Mouse (Mus musculus) forebrain, embryonic 14.5 days (tissue): Measurements from ENCODE around the gene P3h1. TPM values are rescaled to one million over a fixed set of nuclear protein-coding genes. Genes with fewer than 3 reads are reported as not detected.

Experiments
- ATAC-seq: fragments of 200-750 bp; cut with Nextera tagmentation; 2 replicates; pipeline ENCODE4 v1.8.0; 2017; ENCODE audit warnings: mild to moderate bottlenecking, moderate library complexity
- DNase-seq: peaks from one replicate; pipeline ENCODE4 v3.0.0-alpha.2; 2015; ENCODE audit warnings: low spot score
- H3K27ac ChIP-seq: fragments of 300-500 bp; sonication (generic); 2 replicates; pipeline ENCODE4 v1.5.1; 2014; ENCODE audit warnings: low read depth, mild to moderate bottlenecking, control low read depth, low read length, moderate library complexity
- H3K27me3 ChIP-seq: fragments of 300-500 bp; sonication (generic); replicated peaks from 2 replicates; pipeline ENCODE4 v1.6.1; 2014; ENCODE audit warnings: low read length, control low read depth, mixed read lengths; ENCODE audit not compliant: control insufficient read depth, insufficient read depth
- H3K36me3 ChIP-seq: fragments of 300-500 bp; sonication (generic); 2 replicates; pipeline ENCODE4 v1.6.1; 2014; ENCODE audit warnings: low read length, control low read depth; ENCODE audit not compliant: control insufficient read depth, insufficient read depth
- H3K4me1 ChIP-seq: fragments of 300-500 bp; sonication (generic); 2 replicates; pipeline ENCODE4 v1.6.1; 2014; ENCODE audit warnings: antibody characterized with exemption, low read length, control low read depth; ENCODE audit not compliant: control insufficient read depth, insufficient read depth
- H3K4me2 ChIP-seq: fragments of 300-500 bp; sonication (generic); 2 replicates; pipeline ENCODE4 v1.6.1; 2014; ENCODE audit warnings: mild to moderate bottlenecking, control low read depth, low read length
- H3K4me3 ChIP-seq: fragments of 300-500 bp; sonication (generic); 2 replicates; pipeline ENCODE4 v1.5.1; 2014; ENCODE audit warnings: low read depth, low read length, control low read depth
- H3K9ac ChIP-seq: fragments of 300-500 bp; sonication (generic); 2 replicates; pipeline ENCODE4 v1.6.1; 2014; ENCODE audit warnings: mild to moderate bottlenecking, low read length, control low read depth, moderate library complexity
- H3K9me3 ChIP-seq: fragments of 300-500 bp; sonication (generic); replicated peaks from 2 replicates; pipeline ENCODE4 v1.6.1; 2016; ENCODE audit warnings: low read length, control low read depth, mixed read lengths; ENCODE audit not compliant: control insufficient read depth
- WGBS: fragments of 180-500 bp; shearing (Covaris S2); extraction: QIAGEN DNeasy Blood & Tissue Kit; methylation state at CpG from one replicate; pipeline ENCODE4 v1.1.7; 2014; 5-methylcytosine and 5-hydroxymethylcytosine counted together
- polyA plus RNA-seq: library from polyadenylated mRNA; unstranded; fragments of >200 nt; fragmentation: Nextera tagmentation; extraction: Ambion mirVana; gene quantifications from 2 replicates; pipeline ENCODE4 v1.2.1, GENCODE M21; 2014

P3h1 gene
- polyA plus RNA-seq, 1 experiment from 2014 or later: 8.0 TPM

DNA sequence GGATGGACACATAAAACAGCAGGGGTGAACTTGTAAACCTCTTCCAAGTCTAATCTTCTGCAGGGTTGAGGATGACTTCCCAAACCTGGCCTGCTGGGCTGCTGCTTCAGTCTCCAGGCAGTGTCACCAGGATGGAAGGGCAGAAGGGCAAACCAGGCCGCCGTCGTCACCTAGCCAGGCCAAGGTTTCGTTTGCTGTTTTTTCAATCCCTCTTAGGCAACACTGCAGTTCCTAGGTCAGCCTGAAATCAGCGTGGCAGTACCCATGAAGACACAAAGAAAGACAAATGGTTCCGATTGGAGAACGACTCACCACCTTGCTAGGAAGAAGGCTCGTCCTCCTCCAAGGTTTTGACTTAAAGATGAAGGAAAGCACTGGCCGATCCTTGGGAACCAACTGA lies 7.0 kb upstream of the P3h1 start:
- Histone ChIP-seq H3K9me3 (no peaks in the 10 kb centered on the region), H3K4me3 (no peak overlapping the region), H3K36me3 (peaks cover 43% of the 10 kb centered on the region), H3K27ac (no peak overlapping the region), H3K4me2 (no peak overlapping the region), H3K4me1 (no peaks in the 10 kb centered on the region), H3K9ac (no peak overlapping the region), H3K27me3 (no peaks in the 10 kb centered on the region)
- WGBS: 90% methylated on average over 9 of the region's 9 CpGs
- DNase-seq (no peak), ATAC-seq (no peak)

- H3K9ac ChIP-seq: no peak overlapping the region
- peaks cover 43% of the 10 kb centered on the region for H3K36me3 ChIP-seq
- H3K4me2 ChIP-seq: no peak overlapping the region
- no peak overlapping the region for H3K4me3 ChIP-seq
- peaks cover 5% of the 10 kb centered on the region for H3K4me1 ChIP-seq
- H3K27ac ChIP-seq: no peak overlapping the region
- ATAC-seq: no peak
- no peak for DNase-seq
- H3K27me3 ChIP-seq: no peaks in the 10 kb centered on the region
- WGBS: 93% methylated on average over 11 of the region's 11 CpGs
- H3K9me3 ChIP-seq: no peaks in the 10 kb centered on the region
Measured at GRCm38 (mm10) chr4:119226751-119227150, 6.0 kb upstream of the P3h1 start.

DNA sequence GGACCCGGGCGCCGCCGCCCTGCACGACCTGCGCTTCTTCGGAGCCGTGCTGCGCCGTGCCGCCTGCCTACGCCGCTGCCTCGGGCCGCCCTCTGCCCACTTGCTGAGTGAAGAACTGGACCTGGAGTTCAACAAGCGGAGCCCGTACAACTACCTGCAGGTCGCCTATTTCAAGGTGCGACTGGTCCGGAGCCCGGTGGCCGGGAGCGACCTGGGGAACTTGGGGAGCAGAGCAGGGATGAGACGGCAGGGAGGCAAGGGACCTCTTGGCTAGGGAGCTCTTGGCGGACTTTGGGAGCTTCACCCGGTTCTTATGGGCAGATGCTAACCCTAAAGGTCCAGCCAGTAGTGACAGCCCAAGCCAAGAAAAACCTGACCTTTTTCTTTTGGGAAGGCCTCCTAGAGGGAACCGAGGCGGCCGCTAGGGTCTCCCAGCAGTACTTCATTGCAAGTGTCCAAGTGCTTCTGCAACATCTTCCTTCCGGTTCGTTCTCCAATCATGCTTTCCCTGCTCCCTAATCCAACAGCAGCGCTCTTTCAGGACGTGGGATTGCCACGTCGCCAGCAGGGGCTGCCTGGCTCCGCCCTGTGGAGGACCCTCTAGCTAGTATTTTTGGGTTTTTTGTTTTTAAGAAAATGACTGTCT lies 664 bp downstream of the P3h1 start:
- Histone ChIP-seq H3K27me3 (no peaks in the 10 kb centered on the region), H3K4me1 (peaks cover 13% of the 10 kb centered on the region), H3K27ac (peak overlapping the region; percentile 40; the same call in 1 of the 2 replicates), H3K4me3 (peak overlapping the region; percentile 89), H3K9ac (peak overlapping the region; percentile 76), H3K4me2 (peak overlapping the region; percentile 95), H3K36me3 (peaks cover 8% of the 10 kb centered on the region; the same call in 1 of the 2 replicates), H3K9me3 (no peaks in the 10 kb centered on the region)
- peak; percentile 79 for DNase-seq
- under 1% methylated on average over 36 of the region's 36 CpGs for WGBS
- peak; percentile 57 for ATAC-seq

- peaks cover 8% of the 10 kb centered on the region; the same call in 1 of the 2 replicates for H3K36me3 ChIP-seq
- no peak overlapping the region for H3K27ac ChIP-seq
- H3K4me1 ChIP-seq: peaks cover 15% of the 10 kb centered on the region
- no peak overlapping the region for H3K4me3 ChIP-seq
- 90% methylated on average over 3 of the region's 3 CpGs for WGBS
- peak overlapping the region; percentile 95 for H3K4me2 ChIP-seq
- H3K27me3 ChIP-seq: no peaks in the 10 kb centered on the region
- no peaks in the 10 kb centered on the region for H3K9me3 ChIP-seq
- DNase-seq (no peak), ATAC-seq (no peak)
- no peak overlapping the region for H3K9ac ChIP-seq
Measured at GRCm38 (mm10) chr4:119234348-119234747, 1.6 kb downstream of the P3h1 start.

GRCm38 (mm10) chr4:119238661-119239060 lies 5.9 kb downstream of the P3h1 start:
- no peak overlapping the region for H3K4me2 ChIP-seq
- H3K9ac ChIP-seq: no peak overlapping the region
- WGBS: 72% methylated on average over 3 of the region's 3 CpGs
- H3K4me3 ChIP-seq: no peak overlapping the region
- H3K27me3 ChIP-seq: no peaks in the 10 kb centered on the region
- no peak overlapping the region for H3K27ac ChIP-seq
- ATAC-seq (no peak), DNase-seq (no peak)
- no peaks in the 10 kb centered on the region for H3K9me3 ChIP-seq
- H3K4me1 ChIP-seq: peaks cover 6% of the 10 kb centered on the region; the same call in 1 of the 2 replicates
- peaks cover 31% of the 10 kb centered on the region for H3K36me3 ChIP-seq

DNA sequence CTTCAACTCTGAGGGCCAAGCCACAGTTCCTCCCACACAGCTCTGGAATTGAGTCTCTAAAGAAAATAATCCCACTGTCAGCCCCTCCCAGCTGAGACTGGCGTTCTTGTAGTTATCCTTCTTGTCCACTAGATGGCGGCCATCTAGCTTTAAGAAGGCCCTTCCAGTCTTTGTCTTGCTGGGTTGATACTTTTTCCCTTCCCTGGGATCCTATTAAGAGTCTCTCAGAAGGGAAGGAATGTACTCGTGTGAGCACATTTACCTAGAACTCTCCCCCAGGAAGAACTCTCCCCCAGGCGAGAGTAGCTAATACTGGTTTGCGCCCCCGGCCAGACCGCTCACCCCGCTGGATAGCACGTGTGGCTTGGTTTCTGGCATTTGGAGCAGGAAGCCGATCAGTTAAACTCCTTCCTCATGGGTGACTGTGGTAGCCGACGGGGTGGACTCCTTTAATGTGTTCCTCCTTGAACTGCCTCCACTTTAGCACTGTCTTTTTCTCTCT lies 6.5 kb downstream of the P3h1 start:
- Histone ChIP-seq H3K36me3 (peaks cover 37% of the 10 kb centered on the region), H3K4me3 (no peak overlapping the region), H3K4me2 (0 out of 2 replicates have a peak overlapping the region, but pooled peaks have one; percentile 12)

DNA sequence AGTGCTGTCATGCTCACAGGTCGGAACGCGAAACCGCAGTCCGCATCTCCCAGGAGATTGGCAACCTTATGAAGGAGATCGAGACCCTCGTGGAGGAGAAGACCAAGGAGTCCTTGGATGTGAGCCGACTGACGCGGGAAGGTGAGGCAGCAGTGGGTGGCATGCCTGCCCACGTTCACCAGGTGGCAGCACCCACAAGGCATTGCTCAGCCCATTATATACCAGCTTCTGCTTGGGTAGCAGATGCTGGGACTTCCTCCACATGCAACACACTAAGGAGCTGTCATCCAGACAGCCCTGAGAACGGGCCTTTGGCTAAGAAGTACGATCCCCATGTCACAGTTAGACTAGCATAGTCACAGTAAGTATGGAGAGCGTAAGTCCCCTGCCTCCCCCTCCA lies 8.9 kb downstream of the P3h1 start:
- no peaks in the 10 kb centered on the region for H3K9me3 ChIP-seq
- no peak overlapping the region for H3K4me3 ChIP-seq
- 0 out of 2 replicates have a peak, but pooled peaks cover 2% of the 10 kb centered on the region for H3K4me1 ChIP-seq
- no peak overlapping the region for H3K4me2 ChIP-seq
- ATAC-seq (peak; percentile 30; the same call in 1 of the 2 replicates), DNase-seq (peak; percentile 41)
- 88% methylated on average over 14 of the region's 14 CpGs for WGBS
- peaks cover 43% of the 10 kb centered on the region for H3K36me3 ChIP-seq
- no peak overlapping the region for H3K9ac ChIP-seq
- H3K27me3 ChIP-seq: no peaks in the 10 kb centered on the region
- H3K27ac ChIP-seq: no peak overlapping the region

More for the DNA sequence above, 6.5 kb downstream of the P3h1 start:
- H3K9ac ChIP-seq: peak overlapping the region; percentile 35
- peak overlapping the region; percentile 74 for H3K27ac ChIP-seq
- H3K27me3 ChIP-seq: no peaks in the 10 kb centered on the region
- peak; percentile 71 for ATAC-seq
- WGBS: 42% methylated on average over 12 of the region's 12 CpGs
- H3K4me1 ChIP-seq: peaks cover 2% of the 10 kb centered on the region; the same call in 1 of the 2 replicates
- DNase-seq: peak; percentile 94
- no peaks in the 10 kb centered on the region for H3K9me3 ChIP-seq

DNA sequence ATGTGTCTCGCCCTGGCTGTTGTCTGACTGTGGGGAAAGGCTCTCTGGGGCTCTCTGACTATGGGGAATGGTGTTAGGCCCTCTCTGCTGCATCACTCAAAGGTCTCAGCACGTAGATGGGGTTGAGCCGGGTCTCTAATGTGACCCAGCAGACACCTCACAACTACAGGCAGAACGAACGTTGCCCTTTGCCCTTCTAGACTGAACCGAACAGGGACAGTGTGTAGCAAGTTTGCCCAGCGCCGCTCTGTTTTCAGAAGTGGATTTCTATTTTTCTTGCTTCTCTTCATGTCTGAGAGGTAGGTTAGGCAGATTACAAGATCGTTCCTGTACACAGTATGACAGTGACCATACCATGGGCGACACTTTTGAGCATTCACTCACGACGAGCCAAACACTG lies 9.9 kb downstream of the P3h1 start:
- Histone ChIP-seq H3K4me3 (no peak overlapping the region), H3K27me3 (no peaks in the 10 kb centered on the region), H3K4me2 (no peak overlapping the region), H3K9me3 (no peaks in the 10 kb centered on the region), H3K27ac (no peak overlapping the region; the same call in 1 of the 2 replicates), H3K9ac (no peak overlapping the region), H3K4me1 (0 out of 2 replicates have a peak, but pooled peaks cover 2% of the 10 kb centered on the region), H3K36me3 (peaks cover 34% of the 10 kb centered on the region)
- WGBS: 93% methylated on average over 12 of the region's 12 CpGs
- no peak for ATAC-seq
- no peak for DNase-seq
